In the genomic region with DNA sequence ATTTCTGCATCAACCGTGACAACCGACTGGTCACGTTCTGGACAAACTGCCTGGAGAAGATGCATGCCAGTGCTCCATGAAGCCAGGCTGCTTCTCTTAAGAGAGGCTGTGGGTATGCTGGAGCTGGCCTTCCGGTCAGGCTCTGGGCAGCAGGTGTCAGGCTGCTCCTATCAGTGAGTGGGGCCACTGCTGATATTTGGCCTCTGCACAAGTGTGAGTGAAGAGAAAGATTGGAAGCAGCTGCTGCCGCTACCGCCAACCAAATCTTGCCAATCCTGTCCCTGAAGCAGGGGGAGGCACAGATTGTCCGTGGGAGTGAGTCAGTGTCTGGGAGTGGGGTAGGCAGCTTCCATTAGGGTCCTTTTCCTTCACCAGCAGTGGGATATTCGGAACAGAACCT, we compare ENCODE assay signal across 8 mouse cellular contexts. TPM values are rescaled to one million over a fixed set of nuclear protein-coding genes. Genes with fewer than 3 reads are reported as not detected.
DNase-seq lines count a peak whose midpoint lies in the region; ATAC-seq lines count a peak whose summit lies in the region.

No protein-coding gene starts in this region.

- H3K9ac ChIP-seq in midbrain, embryonic 15.5 days = no peak overlapping the region
- H3K9ac ChIP-seq in midbrain, embryonic 13.5 days (replicated peaks) = no peak overlapping the region
- H3K9ac ChIP-seq in heart, embryonic 15.5 days = 0 out of 2 replicates have a peak overlapping the region, but pooled peaks have one; percentile 42
- no peak overlapping the region for H3K9ac ChIP-seq in lung, embryonic 16.5 days (ENCODE audit: low read length)

- H3K4me2 ChIP-seq in midbrain, embryonic 15.5 days = no peak overlapping the region
- H3K4me2 ChIP-seq in midbrain, embryonic 13.5 days (replicated peaks) = no peak overlapping the region
- H3K4me2 ChIP-seq in heart, embryonic 15.5 days = peak overlapping the region; percentile 53
- no peak overlapping the region for H3K4me2 ChIP-seq in lung, embryonic 16.5 days (ENCODE audit: low read depth, low read length)

- no peak overlapping the region for H3K4me3 ChIP-seq in midbrain, embryonic 15.5 days
- H3K4me3 ChIP-seq in midbrain, embryonic 13.5 days (replicated peaks) = no peak overlapping the region
- H3K4me3 ChIP-seq in heart, embryonic 15.5 days = peak overlapping the region; percentile 26; the same call in 1 of the 2 replicates
- H3K4me3 ChIP-seq in lung, embryonic 16.5 days (ENCODE audit: low read length) = no peak overlapping the region

- DNase-seq in adrenal gland, adult 2 months = peak; percentile 39
- no peak for DNase-seq in adrenal gland, postnatal 4 days (ENCODE audit: low spot score in 2 of 2)

- 0 out of 2 replicates have a peak, but pooled peaks have one; percentile 8 for ATAC-seq in midbrain, embryonic 15.5 days (replicated peaks)
- ATAC-seq in midbrain, embryonic 13.5 days = no peak
- ATAC-seq in heart, embryonic 15.5 days (replicated peaks; ENCODE audit: insufficient number of reproducible peaks, insufficient read depth, low FRiP score, low read depth) = peak; percentile 63
- ATAC-seq in lung, embryonic 16.5 days (ENCODE audit: low read depth) = peak; percentile 72
- ATAC-seq in megakaryocyte progenitor cell, adult 5-6 weeks (replicated peaks; ENCODE audit: poor library complexity) = no peak
- ATAC-seq in megakaryocyte-erythroid progenitor cell, adult 5-6 weeks (replicated peaks; ENCODE audit: low FRiP score, low TSS enrichment, poor library complexity, severe bottlenecking) = no peak

- no peaks in the 10 kb centered on the region for H3K36me3 ChIP-seq in midbrain, embryonic 15.5 days (replicated peaks)
- H3K36me3 ChIP-seq in midbrain, embryonic 13.5 days = peaks cover 22% of the 10 kb centered on the region
- 0 out of 2 replicates have a peak, but pooled peaks cover 16% of the 10 kb centered on the region for H3K36me3 ChIP-seq in heart, embryonic 15.5 days
- H3K36me3 ChIP-seq in lung, embryonic 16.5 days (ENCODE audit: control insufficient read depth, insufficient read depth, low read length) = peaks cover 2% of the 10 kb centered on the region; the same call in 1 of the 2 replicates

- H3K27me3 ChIP-seq in midbrain, embryonic 15.5 days (replicated peaks) = no peaks in the 10 kb centered on the region
- no peaks in the 10 kb centered on the region for H3K27me3 ChIP-seq in midbrain, embryonic 13.5 days
- H3K27me3 ChIP-seq in heart, embryonic 15.5 days = no peaks in the 10 kb centered on the region
- no peaks in the 10 kb centered on the region for H3K27me3 ChIP-seq in lung, embryonic 16.5 days (ENCODE audit: control insufficient read depth, insufficient read depth, low read depth, low read length)

- H3K9me3 ChIP-seq in midbrain, embryonic 15.5 days = no peaks in the 10 kb centered on the region
- no peaks in the 10 kb centered on the region for H3K9me3 ChIP-seq in midbrain, embryonic 13.5 days
- no peaks in the 10 kb centered on the region for H3K9me3 ChIP-seq in heart, embryonic 15.5 days (replicated peaks)
- no peaks in the 10 kb centered on the region for H3K9me3 ChIP-seq in lung, embryonic 16.5 days (ENCODE audit: control insufficient read depth, low read length)

- 80% methylated on average over 8 of the region's 8 CpGs for WGBS in midbrain, embryonic 15.5 days
- WGBS in midbrain, embryonic 13.5 days = 87% methylated on average over 8 of the region's 8 CpGs
- 34% methylated on average over 8 of the region's 8 CpGs for WGBS in heart, embryonic 15.5 days
- WGBS in lung, embryonic 16.5 days = 46% methylated on average over 8 of the region's 8 CpGs

- H3K4me1 ChIP-seq in midbrain, embryonic 15.5 days = peaks cover under 1% of the 10 kb centered on the region; the same call in 1 of the 2 replicates
- H3K4me1 ChIP-seq in midbrain, embryonic 13.5 days (replicated peaks) = peaks cover 5% of the 10 kb centered on the region; the same call in 1 of the 2 replicates
- H3K4me1 ChIP-seq in heart, embryonic 15.5 days (replicated peaks) = peaks cover 42% of the 10 kb centered on the region
- H3K4me1 ChIP-seq in lung, embryonic 16.5 days (replicated peaks; ENCODE audit: control insufficient read depth, insufficient read depth, low read length) = no peaks in the 10 kb centered on the region

- H3K27ac ChIP-seq in midbrain, embryonic 15.5 days = no peak overlapping the region
- H3K27ac ChIP-seq in midbrain, embryonic 13.5 days = no peak overlapping the region
- peak overlapping the region; percentile 92 for H3K27ac ChIP-seq in heart, embryonic 15.5 days
- H3K27ac ChIP-seq in lung, embryonic 16.5 days (ENCODE audit: low read length) = no peak overlapping the region

RNA-seq across cellular contexts. Expression of a gene that starts 27.5 kb away (rescaled TPM):
- total RNA-seq in adrenal gland, adult 2 months (2021) = 100 to 1,000 TPM; 167 to 190 TPM
- polyA plus RNA-seq in adrenal gland, adult 2 months (2012; rRNA removed) = 128 and 132 TPM in 2 replicates
- total RNA-seq in adrenal gland, postnatal 4 days (2021) = 100 to 1,000 TPM; 148 to 195 TPM
- 758 and 760 TPM in 2 replicates for polyA plus RNA-seq in midbrain, embryonic 15.5 days (2015; fragmentation: Nextera tagmentation; extraction: Ambion mirVana)
- 517 and 561 TPM in 2 replicates for polyA plus RNA-seq in midbrain, embryonic 13.5 days (2015; fragmentation: Nextera tagmentation; extraction: Ambion mirVana)
- polyA plus RNA-seq in heart, embryonic 15.5 days (2015; fragmentation: Nextera tagmentation; extraction: Ambion mirVana) = 434 and 441 TPM in 2 replicates
- polyA plus RNA-seq in lung, embryonic 16.5 days (2015; fragmentation: Nextera tagmentation; extraction: Ambion mirVana) = 415 and 417 TPM in 2 replicates
- 340 and 391 TPM in 2 replicates for total RNA-seq in megakaryocyte progenitor cell, adult 5-6 weeks (2015)
- total RNA-seq in megakaryocyte progenitor cell, adult 5-6 weeks (2017) = 138 and 149 TPM in 2 replicates
- total RNA-seq in megakaryocyte-erythroid progenitor cell, adult 5-6 weeks (2014; fragmentation: Nextera tagmentation) = 240 and 310 TPM in 2 replicates
- total RNA-seq in megakaryocyte-erythroid progenitor cell, adult 5-6 weeks (2017) = 135 and 160 TPM in 2 replicates

Comparison
In these comparisons a context has a peak if more than half of its experiments do, and no peak if none do; other contexts are left out.
1. ATAC-seq: peak in midbrain, embryonic 15.5 days (single experiment), heart, embryonic 15.5 days (single experiment) and lung, embryonic 16.5 days (single experiment); none in midbrain, embryonic 13.5 days (single experiment), megakaryocyte progenitor cell, adult 5-6 weeks (single experiment) and megakaryocyte-erythroid progenitor cell, adult 5-6 weeks (single experiment).